Mouse (Mus musculus): ENCODE measurements around the gene Cbx4. TPM values are rescaled to one million over a fixed set of nuclear protein-coding genes. Genes with fewer than 3 reads are reported as not detected.

The Cbx4 gene
- polyA plus RNA-seq, 1 experiment, result 9.3 TPM

GRCm38 (mm10) chr11:119055571-119056131 lies 30.4 kb downstream of the Cbx4 start:
- DNase-seq, result no peak
- WGBS, result 2% methylated on average over 32 of the region's 32 CpGs
- peaks cover 2% of the 10 kb centered on the region for H3K27me3 ChIP-seq (replicated peaks; ENCODE audit: control insufficient read depth, insufficient read depth, low read length)

GRCm38 (mm10) chr11:119054351-119055345 lies 31.4 kb downstream of the Cbx4 start:
- Histone ChIP-seq H3K4me3 (ENCODE audit: insufficient read depth, low read depth, low read length) (no peak overlapping the region), H3K4me1 (ENCODE audit: control insufficient read depth, insufficient read depth, low read length) (0 out of 2 replicates have a peak, but pooled peaks cover 6% of the 10 kb centered on the region), H3K27me3 (replicated peaks; ENCODE audit: control insufficient read depth, insufficient read depth, low read length) (peaks cover 2% of the 10 kb centered on the region), H3K27ac (ENCODE audit: insufficient read depth, low read depth, low read length) (no peak overlapping the region), H3K36me3 (ENCODE audit: control insufficient read depth, insufficient read depth, low read length) (no peaks in the 10 kb centered on the region)
- peak; percentile 57 for DNase-seq
- whole genome bisulfite sequencing, result 7% methylated on average over 47 of the region's 47 CpGs
- TF ChIP-seq CTCF (conservative IDR thresholded peaks at IDR 0.05; ENCODE audit: insufficient read depth, insufficient read length, low read depth, low read length) (peak; percentile 55), POLR2A (IDR thresholded peaks at IDR 0.05; ENCODE audit: low read depth, low read length) (no peak)

More at GRCm38 (mm10) chr11:119055571-119056131, 30.4 kb downstream of the Cbx4 start:
- H3K36me3 ChIP-seq (ENCODE audit: control insufficient read depth, insufficient read depth, low read length), result no peaks in the 10 kb centered on the region
- TF ChIP-seq CTCF (conservative IDR thresholded peaks at IDR 0.05; ENCODE audit: insufficient read depth, insufficient read length, low read depth, low read length), result no peak
- H3K4me1 ChIP-seq (ENCODE audit: control insufficient read depth, insufficient read depth, low read length), result 0 out of 2 replicates have a peak, but pooled peaks cover 6% of the 10 kb centered on the region
- no peak overlapping the region; the same call in 1 of the 2 replicates for H3K4me3 ChIP-seq (ENCODE audit: insufficient read depth, low read depth, low read length)
- H3K27ac ChIP-seq (ENCODE audit: insufficient read depth, low read depth, low read length), result no peak overlapping the region

GRCm38 (mm10) chr11:119053738-119054350 lies 32.2 kb downstream of the Cbx4 start:
- no peak overlapping the region for H3K27ac ChIP-seq (ENCODE audit: insufficient read depth, low read depth, low read length)
- no peak overlapping the region for H3K4me3 ChIP-seq (ENCODE audit: insufficient read depth, low read depth, low read length)
- TF ChIP-seq POLR2A (IDR thresholded peaks at IDR 0.05; ENCODE audit: low read depth, low read length) (no peak), CTCF (conservative IDR thresholded peaks at IDR 0.05; ENCODE audit: insufficient read depth, insufficient read length, low read depth, low read length) (no peak)
- no peaks in the 10 kb centered on the region for H3K36me3 ChIP-seq (ENCODE audit: control insufficient read depth, insufficient read depth, low read length)
- DNase-seq, result no peak
- 2% methylated on average over 34 of the region's 35 CpGs for WGBS
- H3K4me1 ChIP-seq (ENCODE audit: control insufficient read depth, insufficient read depth, low read length), result 0 out of 2 replicates have a peak, but pooled peaks cover 6% of the 10 kb centered on the region
- H3K27me3 ChIP-seq (replicated peaks; ENCODE audit: control insufficient read depth, insufficient read depth, low read length), result peaks cover 2% of the 10 kb centered on the region

- H3K27me3 ChIP-seq (replicated peaks; ENCODE audit: control insufficient read depth, insufficient read depth, low read length), result peaks cover 2% of the 10 kb centered on the region
- no peaks in the 10 kb centered on the region for H3K36me3 ChIP-seq (ENCODE audit: control insufficient read depth, insufficient read depth, low read length)
- 0 out of 2 replicates have a peak, but pooled peaks cover 3% of the 10 kb centered on the region for H3K4me1 ChIP-seq (ENCODE audit: control insufficient read depth, insufficient read depth, low read length)
- WGBS, result under 1% methylated on average over 40 of the region's 42 CpGs
- peak; percentile 80 for DNase-seq
- H3K4me3 ChIP-seq (ENCODE audit: insufficient read depth, low read depth, low read length), result peak overlapping the region; percentile 18; the same call in 1 of the 2 replicates
- TF ChIP-seq POLR2A (IDR thresholded peaks at IDR 0.05; ENCODE audit: low read depth, low read length) (no peak), CTCF (conservative IDR thresholded peaks at IDR 0.05; ENCODE audit: insufficient read depth, insufficient read length, low read depth, low read length) (0 out of 2 replicates have a peak, but pooled peaks have one; percentile 1)
- no peak overlapping the region for H3K27ac ChIP-seq (ENCODE audit: insufficient read depth, low read depth, low read length)
Measured at GRCm38 (mm10) chr11:119053257-119053670, 32.8 kb downstream of the Cbx4 start.

- H3K27me3 ChIP-seq (replicated peaks; ENCODE audit: control insufficient read depth, insufficient read depth, low read length), result peaks cover 2% of the 10 kb centered on the region
- H3K4me1 ChIP-seq (ENCODE audit: control insufficient read depth, insufficient read depth, low read length), result 0 out of 2 replicates have a peak, but pooled peaks cover under 1% of the 10 kb centered on the region
- WGBS, result 6% methylated on average over 13 of the region's 13 CpGs
- no peak for TF ChIP-seq CTCF (conservative IDR thresholded peaks at IDR 0.05; ENCODE audit: insufficient read depth, insufficient read length, low read depth, low read length)
- TF ChIP-seq POLR2A (IDR thresholded peaks at IDR 0.05; ENCODE audit: low read depth, low read length), result no peak
- H3K4me3 ChIP-seq (ENCODE audit: insufficient read depth, low read depth, low read length), result peak overlapping the region; percentile 18; the same call in 1 of the 2 replicates
- no peak overlapping the region for H3K27ac ChIP-seq (ENCODE audit: insufficient read depth, low read depth, low read length)
- peak; percentile 45 for DNase-seq
- no peaks in the 10 kb centered on the region for H3K36me3 ChIP-seq (ENCODE audit: control insufficient read depth, insufficient read depth, low read length)
Measured at GRCm38 (mm10) chr11:119052661-119053256, 33.3 kb downstream of the Cbx4 start.

- Histone ChIP-seq H3K27ac (ENCODE audit: insufficient read depth, low read depth, low read length) (no peak overlapping the region), H3K27me3 (replicated peaks; ENCODE audit: control insufficient read depth, insufficient read depth, low read length) (peaks cover 2% of the 10 kb centered on the region), H3K4me1 (ENCODE audit: control insufficient read depth, insufficient read depth, low read length) (peaks cover 1% of the 10 kb centered on the region), H3K4me3 (ENCODE audit: insufficient read depth, low read depth, low read length) (no peak overlapping the region), H3K36me3 (ENCODE audit: control insufficient read depth, insufficient read depth, low read length) (no peaks in the 10 kb centered on the region)
- TF ChIP-seq CTCF (conservative IDR thresholded peaks at IDR 0.05; ENCODE audit: insufficient read depth, insufficient read length, low read depth, low read length) (peak; percentile 77), POLR2A (IDR thresholded peaks at IDR 0.05; ENCODE audit: low read depth, low read length) (no peak)
- DNase-seq, result peak; percentile 66
- 6% methylated on average over 15 of the region's 15 CpGs for WGBS
Measured at GRCm38 (mm10) chr11:119051927-119052660, 33.9 kb downstream of the Cbx4 start.
